Mouse (Mus musculus): ENCODE measurements around the gene Oxt. TPM values are rescaled to one million over a fixed set of nuclear protein-coding genes. Genes with fewer than 3 reads are reported as not detected.
"Not testable (repeated sequence)": the region's sequence is repeated elsewhere in the genome, so short reads cannot be mapped to it uniquely, and the experiment has no call there.

The Oxt gene
- total RNA-seq, 1 experiment = 0.45 TPM

- Histone ChIP-seq H3K4me1 (ENCODE audit: control insufficient read depth in 2 of 2, insufficient read depth in 2 of 2, low read length in 2 of 2, poor library complexity in 1 of 2) (peaks cover 0 to 1% of the 10 kb centered on the region in 2 experiments; a peak in 1 of 4 replicates), H3K36me3 (ENCODE audit: control insufficient read depth, insufficient read depth, low read length, poor library complexity, severe bottlenecking) (peaks cover 5% of the 10 kb centered on the region; the same call in 1 of the 2 replicates), H3K4me3 (ENCODE audit: insufficient read depth in 1 of 2, low read depth in 1 of 2, low read length in 2 of 2, poor library complexity in 1 of 2, severe bottlenecking in 1 of 2) (no peak overlapping the region), H3K27ac (ENCODE audit: insufficient read depth, low read depth, low read length, poor library complexity, severe bottlenecking) (no peak overlapping the region), H3K9ac (ENCODE audit: insufficient read depth, low read depth, low read length, poor library complexity, severe bottlenecking) (no peak overlapping the region), H3K9me3 (ENCODE audit: control insufficient read depth, insufficient read depth, low read depth, low read length) (no peaks in the 10 kb centered on the region)
- DNase-seq (ENCODE audit: low read depth, low spot score) = no peak
- TF ChIP-seq MAFK (IDR thresholded peaks at IDR 0.05; ENCODE audit: insufficient read depth, low read depth, low read length) (no peak), HCFC1 (IDR thresholded peaks at IDR 0.05; ENCODE audit: borderline replicate concordance, insufficient read depth, low read length) (no peak), CHD2 (IDR thresholded peaks at IDR 0.05; ENCODE audit: low read depth, low read length) (no peak), ZC3H11A (IDR thresholded peaks at IDR 0.05; ENCODE audit: borderline replicate concordance, low read depth, low read length) (no peak), ZNF384 (IDR thresholded peaks at IDR 0.05; ENCODE audit: low read depth, low read length) (no peak)
- in situ Hi-C loops (cut with MboI; ENCODE audit: low sequenced_read_pairs in 2 of 2, unreplicated experiment in 2 of 2) = no loop called here
Observed at GRCm38 (mm10) chr2:130569926-130570325, 6.0 kb upstream of the Oxt start.

GRCm38 (mm10) chr2:130574960-130575359 is 1.0 kb upstream of the Oxt start:
- no peak for TF ChIP-seq MAFK (IDR thresholded peaks at IDR 0.05; ENCODE audit: insufficient read depth, low read depth, low read length)
- no peak for TF ChIP-seq HCFC1 (IDR thresholded peaks at IDR 0.05; ENCODE audit: borderline replicate concordance, insufficient read depth, low read length)
- TF ChIP-seq ZC3H11A (IDR thresholded peaks at IDR 0.05; ENCODE audit: borderline replicate concordance, low read depth, low read length) = no peak
- no peak for TF ChIP-seq ZNF384 (IDR thresholded peaks at IDR 0.05; ENCODE audit: low read depth, low read length)
- no peak for TF ChIP-seq CHD2 (IDR thresholded peaks at IDR 0.05; ENCODE audit: low read depth, low read length)
- H3K36me3 ChIP-seq (ENCODE audit: control insufficient read depth, insufficient read depth, low read length, poor library complexity, severe bottlenecking) = no peaks in the 10 kb centered on the region
- in situ Hi-C loops (cut with MboI; ENCODE audit: low sequenced_read_pairs in 2 of 2, unreplicated experiment in 2 of 2) = no loop called here
- H3K27ac ChIP-seq (ENCODE audit: insufficient read depth, low read depth, low read length, poor library complexity, severe bottlenecking) = no peak overlapping the region
- H3K9ac ChIP-seq (ENCODE audit: insufficient read depth, low read depth, low read length, poor library complexity, severe bottlenecking) = no peak overlapping the region
- peaks cover 0 to 8% of the 10 kb centered on the region in 2 experiments; a peak in 2 of 4 replicates for H3K4me1 ChIP-seq (ENCODE audit: control insufficient read depth in 2 of 2, insufficient read depth in 2 of 2, low read length in 2 of 2, poor library complexity in 1 of 2)
- H3K9me3 ChIP-seq (ENCODE audit: control insufficient read depth, insufficient read depth, low read depth, low read length) = no peaks in the 10 kb centered on the region
- no peak overlapping the region for H3K4me3 ChIP-seq (ENCODE audit: insufficient read depth in 1 of 2, low read depth in 1 of 2, low read length in 2 of 2, poor library complexity in 1 of 2, severe bottlenecking in 1 of 2)
- DNase-seq (ENCODE audit: low read depth, low spot score) = no peak

- H3K9ac ChIP-seq (ENCODE audit: insufficient read depth, low read depth, low read length, poor library complexity, severe bottlenecking) = peak overlapping the region; percentile 19; the same call in 1 of the 2 replicates
- H3K9me3 ChIP-seq (ENCODE audit: control insufficient read depth, insufficient read depth, low read depth, low read length); in situ Hi-C loops (cut with MboI; ENCODE audit: low sequenced_read_pairs in 2 of 2, unreplicated experiment in 2 of 2); H3K27ac ChIP-seq (ENCODE audit: insufficient read depth, low read depth, low read length, poor library complexity, severe bottlenecking); DNase-seq (ENCODE audit: low read depth, low spot score); H3K36me3 ChIP-seq (ENCODE audit: control insufficient read depth, insufficient read depth, low read length, poor library complexity, severe bottlenecking): not testable (repeated sequence)
- peak overlapping the region; percentile 50 to 56 for H3K4me3 ChIP-seq (ENCODE audit: insufficient read depth in 1 of 2, low read depth in 1 of 2, low read length in 2 of 2, poor library complexity in 1 of 2, severe bottlenecking in 1 of 2)
- H3K4me1 ChIP-seq (ENCODE audit: control insufficient read depth in 2 of 2, insufficient read depth in 2 of 2, low read length in 2 of 2, poor library complexity in 1 of 2) = peaks cover 0 to 10% of the 10 kb centered on the region in 2 experiments; a peak in 2 of 4 replicates
Observed at GRCm38 (mm10) chr2:130576564-130576963, 591 bp downstream of the Oxt start.

GRCm38 (mm10) chr2:130577021-130577420 is 1.0 kb downstream of the Oxt start:
- no peak for DNase-seq (ENCODE audit: low read depth, low spot score)
- no peaks in the 10 kb centered on the region for H3K36me3 ChIP-seq (ENCODE audit: control insufficient read depth, insufficient read depth, low read length, poor library complexity, severe bottlenecking)
- in situ Hi-C loops (cut with MboI; ENCODE audit: low sequenced_read_pairs in 2 of 2, unreplicated experiment in 2 of 2) = no loop called here
- TF ChIP-seq ZC3H11A (IDR thresholded peaks at IDR 0.05; ENCODE audit: borderline replicate concordance, low read depth, low read length) (no peak), ZNF384 (IDR thresholded peaks at IDR 0.05; ENCODE audit: low read depth, low read length) (no peak), CHD2 (IDR thresholded peaks at IDR 0.05; ENCODE audit: low read depth, low read length) (no peak)
- H3K4me3 ChIP-seq (ENCODE audit: insufficient read depth in 1 of 2, low read depth in 1 of 2, low read length in 2 of 2, poor library complexity in 1 of 2, severe bottlenecking in 1 of 2) = peak overlapping the region in 1 of 2 experiments; percentile 50; a peak in 2 of 4 replicates
- H3K9me3 ChIP-seq (ENCODE audit: control insufficient read depth, insufficient read depth, low read depth, low read length) = no peaks in the 10 kb centered on the region
- peaks cover 0 to 10% of the 10 kb centered on the region in 2 experiments; a peak in 2 of 4 replicates for H3K4me1 ChIP-seq (ENCODE audit: control insufficient read depth in 2 of 2, insufficient read depth in 2 of 2, low read length in 2 of 2, poor library complexity in 1 of 2)
- H3K27ac ChIP-seq (ENCODE audit: insufficient read depth, low read depth, low read length, poor library complexity, severe bottlenecking) = no peak overlapping the region
- no peak overlapping the region for H3K9ac ChIP-seq (ENCODE audit: insufficient read depth, low read depth, low read length, poor library complexity, severe bottlenecking)

- Histone ChIP-seq H3K9ac (ENCODE audit: insufficient read depth, low read depth, low read length, poor library complexity, severe bottlenecking) (no peak overlapping the region), H3K4me3 (ENCODE audit: insufficient read depth in 1 of 2, low read depth in 1 of 2, low read length in 2 of 2, poor library complexity in 1 of 2, severe bottlenecking in 1 of 2) (no peak overlapping the region), H3K4me1 (ENCODE audit: control insufficient read depth in 2 of 2, insufficient read depth in 2 of 2, low read length in 2 of 2, poor library complexity in 1 of 2) (peaks cover 0 to 10% of the 10 kb centered on the region in 2 experiments; a peak in 2 of 4 replicates), H3K36me3 (ENCODE audit: control insufficient read depth, insufficient read depth, low read length, poor library complexity, severe bottlenecking) (no peaks in the 10 kb centered on the region), H3K27ac (ENCODE audit: insufficient read depth, low read depth, low read length, poor library complexity, severe bottlenecking) (no peak overlapping the region), H3K9me3 (ENCODE audit: control insufficient read depth, insufficient read depth, low read depth, low read length) (no peaks in the 10 kb centered on the region)
- in situ Hi-C loops (cut with MboI; ENCODE audit: low sequenced_read_pairs in 2 of 2, unreplicated experiment in 2 of 2) = no loop called here
- TF ChIP-seq MAFK (IDR thresholded peaks at IDR 0.05; ENCODE audit: insufficient read depth, low read depth, low read length) (no peak), ZC3H11A (IDR thresholded peaks at IDR 0.05; ENCODE audit: borderline replicate concordance, low read depth, low read length) (no peak), CHD2 (IDR thresholded peaks at IDR 0.05; ENCODE audit: low read depth, low read length) (no peak), HCFC1 (IDR thresholded peaks at IDR 0.05; ENCODE audit: borderline replicate concordance, insufficient read depth, low read length) (no peak), ZNF384 (IDR thresholded peaks at IDR 0.05; ENCODE audit: low read depth, low read length) (no peak)
- no peak for DNase-seq (ENCODE audit: low read depth, low spot score)
Observed at GRCm38 (mm10) chr2:130577632-130578031, 1.7 kb downstream of the Oxt start.

All from ES-E14 (cell line).